Mouse (Mus musculus) CH12.LX (cell line): ENCODE measurements at regions not wholly inside any gene's neighbourhood (a gene's known extent, or its start where the extent isn't known, plus 50 kb on each side); places are given as distances from the start of the nearest gene placed in this dataset.
"Not testable (repeated sequence)": the region's sequence is repeated elsewhere in the genome, so short reads cannot be mapped to it uniquely, and the experiment has no call there.

Experiments used
- DNase-seq: peaks from one replicate; pipeline ENCODE4 v3.0.0-alpha.2; 2013; ENCODE audit errors: extremely low read depth
- H3K27ac ChIP-seq: 2 replicates; pipeline ENCODE4 v1.5.1; 2012; ENCODE audit warnings: low read depth, mild to moderate bottlenecking, control low read depth, moderate library complexity; ENCODE audit not compliant: insufficient read depth
- H3K27me3 ChIP-seq: replicated peaks from 2 replicates; pipeline ENCODE3; 2012; ENCODE audit warnings: inconsistent platforms
- H3K36me3 ChIP-seq, 2 experiments: replicated peaks in 1 of 2; 2 replicates each; pipeline versions ENCODE3 to v1.6.1; 2012; ENCODE audit warnings: inconsistent platforms in 1 of 2, low read length in 1 of 2, mild to moderate bottlenecking in 1 of 2, mixed read lengths in 1 of 2, moderate library complexity in 1 of 2; ENCODE audit not compliant: control insufficient read depth in 1 of 2, insufficient read depth in 1 of 2
- H3K4me1 ChIP-seq, 2 experiments: 2 replicates each; pipeline ENCODE4 v1.6.1; 2012; ENCODE audit warnings: inconsistent platforms in 1 of 2, moderate library complexity in 1 of 2; ENCODE audit not compliant: insufficient read depth in 2 of 2, control insufficient read depth in 1 of 2
- H3K4me2 ChIP-seq: 2 replicates; pipeline ENCODE4 v1.6.1; 2012; ENCODE audit warnings: low read depth, mild to moderate bottlenecking, control low read depth; ENCODE audit not compliant: poor library complexity, insufficient read depth, severe bottlenecking
- H3K4me3 ChIP-seq, 3 experiments: fragments of 150-350 bp in 1 of 3; sonication (generic) in 1 of 3; replicated peaks in 1 of 3; 2 replicates each; pipeline versions ENCODE3 to v1.5.1; 2011 to 2012; ENCODE audit warnings: low read depth in 2 of 3, low read length in 2 of 3, mild to moderate bottlenecking in 2 of 3, moderate library complexity in 2 of 3, control low read depth in 1 of 3, improper control_type of control experiment in 1 of 3, inconsistent platforms in 1 of 3, mixed read lengths in 1 of 3; ENCODE audit not compliant: poor library complexity in 1 of 3
- H3K79me2 ChIP-seq: replicated peaks from 2 replicates; pipeline ENCODE4 v1.6.1; 2012; ENCODE audit warnings: mild to moderate bottlenecking, moderate library complexity; ENCODE audit not compliant: control insufficient read depth, poor library complexity, insufficient read depth, severe bottlenecking; ENCODE audit errors: extremely low read depth
- H3K9ac ChIP-seq: 2 replicates; pipeline ENCODE4 v1.6.1; 2012; ENCODE audit warnings: low read depth, mild to moderate bottlenecking, control low read depth, moderate library complexity; ENCODE audit not compliant: insufficient read depth
- H3K9me3 ChIP-seq: replicated peaks from 2 replicates; pipeline ENCODE3; 2012; ENCODE audit warnings: low read length, inconsistent platforms, mixed read lengths
- BHLHE40 ChIP-seq: IDR thresholded peaks from 2 replicates; pipeline ENCODE4 v1.6.1; 2011; ENCODE audit warnings: mild to moderate bottlenecking, low read depth, low read length, improper control_type of control experiment
- CTCF ChIP-seq, 2 experiments: IDR thresholded peaks in 1 of 2; conservative IDR thresholded peaks in 1 of 2; 2 replicates each; pipeline ENCODE4 v1.5.1; 2011 to 2012; ENCODE audit warnings: low read depth in 2 of 2, low read length in 2 of 2, improper control_type of control experiment in 1 of 2, inconsistent platforms in 1 of 2, mild to moderate bottlenecking in 1 of 2, moderate library complexity in 1 of 2
- E2F4 ChIP-seq: IDR thresholded peaks from 2 replicates; pipeline ENCODE4 v1.6.1; 2011; ENCODE audit warnings: low read depth, low read length, improper control_type of control experiment; ENCODE audit not compliant: insufficient replicate concordance
- ELF1 ChIP-seq: IDR thresholded peaks from 2 replicates; pipeline ENCODE4 v1.6.1; 2014; ENCODE audit warnings: low read depth, mild to moderate bottlenecking, inconsistent platforms, low read length, improper control_type of control experiment
- ETS1 ChIP-seq: conservative IDR thresholded peaks from 2 replicates; pipeline ENCODE4 v1.6.1; 2012; ENCODE audit warnings: low read depth, mild to moderate bottlenecking, inconsistent platforms, low read length, improper control_type of control experiment, moderate library complexity
- GABPA ChIP-seq: IDR thresholded peaks from 2 replicates; pipeline ENCODE4 v1.6.1; 2012; ENCODE audit warnings: low read depth, low read length, improper control_type of control experiment, inconsistent platforms; ENCODE audit not compliant: insufficient replicate concordance
- IRF4 ChIP-seq: IDR thresholded peaks from 2 replicates; pipeline ENCODE4 v1.6.1; 2014; ENCODE audit warnings: low read depth, mild to moderate bottlenecking, inconsistent platforms, low read length, improper control_type of control experiment
- JUN ChIP-seq: IDR thresholded peaks from 2 replicates; pipeline ENCODE4 v1.6.1; 2011; ENCODE audit warnings: low read depth, mild to moderate bottlenecking, low read length, improper control_type of control experiment, moderate library complexity; ENCODE audit not compliant: insufficient read depth
- JUND ChIP-seq: conservative IDR thresholded peaks from 2 replicates; pipeline ENCODE4 v1.6.1; 2011; ENCODE audit warnings: low read depth, low read length, improper control_type of control experiment
- KAT2A ChIP-seq: IDR thresholded peaks from 2 replicates; pipeline ENCODE4 v1.6.1; 2012; ENCODE audit warnings: low read length, improper control_type of control experiment, inconsistent platforms; ENCODE audit not compliant: insufficient replicate concordance
- MAX ChIP-seq: IDR thresholded peaks from 2 replicates; pipeline ENCODE4 v1.6.1; 2011; ENCODE audit warnings: low read length, improper control_type of control experiment
- MXI1 ChIP-seq: IDR thresholded peaks from 2 replicates; pipeline ENCODE4 v1.6.1; 2011; ENCODE audit warnings: mild to moderate bottlenecking, low read depth, low read length, improper control_type of control experiment
- MYC ChIP-seq: IDR thresholded peaks from 2 replicates; pipeline ENCODE4 v1.6.1; 2011; ENCODE audit warnings: low read depth, mild to moderate bottlenecking, improper control_type of control experiment, low read length
- NRF1 ChIP-seq: IDR thresholded peaks from 2 replicates; pipeline ENCODE4 v1.6.1; 2014; ENCODE audit warnings: low read depth, mild to moderate bottlenecking, inconsistent platforms, low read length, improper control_type of control experiment, moderate library complexity
- RAD21 ChIP-seq: IDR thresholded peaks from 2 replicates; pipeline ENCODE4 v1.6.1; 2011; ENCODE audit warnings: low read depth, mild to moderate bottlenecking, low read length, improper control_type of control experiment, moderate library complexity
- SIN3A ChIP-seq: IDR thresholded peaks from 2 replicates; pipeline ENCODE4 v1.6.1; 2012; ENCODE audit warnings: low read length, improper control_type of control experiment, inconsistent platforms
- UBTF ChIP-seq: IDR thresholded peaks from 2 replicates; pipeline ENCODE4 v1.6.1; 2012; ENCODE audit warnings: low read depth, mild to moderate bottlenecking, inconsistent platforms, low read length, improper control_type of control experiment, moderate library complexity
- USF1 ChIP-seq: IDR thresholded peaks from 2 replicates; pipeline ENCODE4 v1.6.1; 2014; ENCODE audit warnings: low read depth, mild to moderate bottlenecking, inconsistent platforms, low read length, improper control_type of control experiment
- USF2 ChIP-seq: conservative IDR thresholded peaks from 2 replicates; pipeline ENCODE4 v1.6.1; 2011; ENCODE audit warnings: low read depth, low read length, improper control_type of control experiment
- ZKSCAN1 ChIP-seq: IDR thresholded peaks from 2 replicates; pipeline ENCODE4 v1.6.1; 2012; ENCODE audit warnings: low read depth, inconsistent platforms, low read length, improper control_type of control experiment, borderline replicate concordance
- ZMIZ1 ChIP-seq: IDR thresholded peaks from 2 replicates; pipeline ENCODE4 v1.6.1; 2012; ENCODE audit warnings: low read depth, mild to moderate bottlenecking, inconsistent platforms, low read length, improper control_type of control experiment
- ZNF384 ChIP-seq: IDR thresholded peaks from 2 replicates; pipeline ENCODE4 v1.6.1; 2012; ENCODE audit warnings: low read depth, low read length, improper control_type of control experiment, inconsistent platforms
- dilution Hi-C: fragments of 300-500 bp; cut with MboI; formaldehyde crosslinking; loops from 2 replicates; pipeline ENCODE4 v1.14.3; 2020; ENCODE audit warnings: low sequenced_read_pairs; ENCODE audit not compliant: extremely low pct_unique_long_range_greater_than_20kb, extremely low pct_ligation_motif_present
- in situ Hi-C: fragments of 300-500 bp; cut with MboI; formaldehyde crosslinking; loops from 3 replicates; pipeline ENCODE4 v1.14.3; 2019; ENCODE audit warnings: low sequenced_read_pairs, low pct_ligation_motif_present, low pct_unique_long_range_greater_than_20kb, mixed read lengths

- no peaks in the 10 kb centered on the region for H3K4me1 ChIP-seq
- H3K36me3 ChIP-seq: no peaks in the 10 kb centered on the region
- DNase-seq: no peak
- H3K79me2 ChIP-seq: no peaks in the 10 kb centered on the region
- H3K27me3 ChIP-seq: no peaks in the 10 kb centered on the region
- no peak overlapping the region for H3K27ac ChIP-seq
- no peak overlapping the region for H3K4me3 ChIP-seq
- in situ Hi-C loops (no loop called here), dilution Hi-C loops (no loop called here)
- TF ChIP-seq JUN (no peak), RAD21 (no peak), USF2 (no peak), GABPA (no peak), MAX (no peak), MYC (no peak), KAT2A (no peak), ZKSCAN1 (no peak), ETS1 (no peak), ZMIZ1 (no peak), BHLHE40 (no peak), NRF1 (no peak), E2F4 (no peak), IRF4 (no peak), ZNF384 (no peak), MXI1 (no peak)
- H3K4me2 ChIP-seq: no peak overlapping the region
- H3K9ac ChIP-seq: no peak overlapping the region
- H3K9me3 ChIP-seq: peaks cover 60% of the 10 kb centered on the region
These were observed 186.3 kb downstream of the Adgrd1 start for GRCm38 (mm10) chr5:129282826-129283225.

GRCm38 (mm10) chr5:129287481-129287880 is 190.9 kb downstream of the Adgrd1 start:
- no peak for DNase-seq
- H3K4me3 ChIP-seq: no peak overlapping the region
- in situ Hi-C loops: no loop called here
- no peak overlapping the region for H3K4me2 ChIP-seq
- no peak overlapping the region for H3K27ac ChIP-seq
- no peak for TF ChIP-seq JUND
- no peak for TF ChIP-seq GABPA
- TF ChIP-seq MYC: no peak
- no peak for TF ChIP-seq ELF1
- no peak for TF ChIP-seq UBTF
- TF ChIP-seq USF2: no peak
- TF ChIP-seq MXI1: no peak
- TF ChIP-seq CTCF (conservative IDR thresholded peaks at IDR 0.05 in 1 of 2, IDR thresholded peaks at IDR 0.05 in 1 of 2; ENCODE audit: low read depth in 2 of 2, low read length in 2 of 2): no peak
- no peak for TF ChIP-seq USF1
- no peak for TF ChIP-seq ZMIZ1
- no peak for TF ChIP-seq SIN3A
- TF ChIP-seq MAX: no peak
- no peak for TF ChIP-seq ZKSCAN1
- H3K9me3 ChIP-seq: peaks cover 54% of the 10 kb centered on the region
- H3K36me3 ChIP-seq: no peaks in the 10 kb centered on the region
- no peaks in the 10 kb centered on the region for H3K79me2 ChIP-seq
- dilution Hi-C loops: no loop called here
- no peak overlapping the region for H3K9ac ChIP-seq
- H3K27me3 ChIP-seq: no peaks in the 10 kb centered on the region
- H3K4me1 ChIP-seq: no peaks in the 10 kb centered on the region

GRCm38 (mm10) chr5:129292821-129293220 is 196.3 kb downstream of the Adgrd1 start:
- dilution Hi-C loops, H3K4me1 ChIP-seq, H3K27me3 ChIP-seq, H3K4me2 ChIP-seq, in situ Hi-C loops, H3K79me2 ChIP-seq, H3K9ac ChIP-seq, H3K27ac ChIP-seq, H3K4me3 ChIP-seq, H3K36me3 ChIP-seq, DNase-seq: not testable (repeated sequence)
- peaks cover 55% of the 10 kb centered on the region for H3K9me3 ChIP-seq
